Mouse (Mus musculus) midbrain, embryonic 14.5 days (tissue): ENCODE measurements around the gene Wnt10b. TPM values are rescaled to one million over a fixed set of nuclear protein-coding genes. Genes with fewer than 3 reads are reported as not detected.

Experiments used
- ATAC-seq: fragments of 200-750 bp; cut with Nextera tagmentation; 2 replicates; pipeline ENCODE4 v1.8.0; 2017; ENCODE audit warnings: moderate number of reproducible peaks, moderate library complexity; ENCODE audit not compliant: low FRiP score, low TSS enrichment
- DNase-seq: peaks from one replicate; pipeline ENCODE4 v3.0.0-alpha.2; 2015
- H3K27ac ChIP-seq: fragments of 300-500 bp; sonication (generic); replicated peaks from 2 replicates; pipeline ENCODE4 v1.5.1; 2014; ENCODE audit warnings: mild to moderate bottlenecking, low read depth, low read length, moderate library complexity
- H3K27me3 ChIP-seq: fragments of 300-500 bp; sonication (generic); 2 replicates; pipeline ENCODE4 v1.6.1; 2014; ENCODE audit warnings: low read length, control low read depth, mixed read lengths; ENCODE audit not compliant: control insufficient read depth, insufficient read depth
- H3K36me3 ChIP-seq: fragments of 300-500 bp; sonication (generic); 2 replicates; pipeline ENCODE4 v1.6.1; 2014; ENCODE audit warnings: low read length, control low read depth; ENCODE audit not compliant: control insufficient read depth, insufficient read depth
- H3K4me1 ChIP-seq: fragments of 300-500 bp; sonication (generic); 2 replicates; pipeline ENCODE4 v1.6.1; 2014; ENCODE audit warnings: mild to moderate bottlenecking, antibody characterized with exemption, low read length, control low read depth; ENCODE audit not compliant: control insufficient read depth, insufficient read depth
- H3K4me2 ChIP-seq: fragments of 300-500 bp; sonication (generic); 2 replicates; pipeline ENCODE4 v1.6.1; 2014; ENCODE audit warnings: mild to moderate bottlenecking, low read length, moderate library complexity
- H3K4me3 ChIP-seq: fragments of 300-500 bp; sonication (generic); replicated peaks from 2 replicates; pipeline ENCODE4 v1.5.1; 2014; ENCODE audit warnings: low read depth, low read length
- H3K9ac ChIP-seq: fragments of 300-500 bp; sonication (generic); replicated peaks from 2 replicates; pipeline ENCODE4 v1.6.1; 2014; ENCODE audit warnings: mild to moderate bottlenecking, low read length, moderate library complexity
- H3K9me3 ChIP-seq: fragments of 300-500 bp; sonication (generic); 2 replicates; pipeline ENCODE4 v1.6.1; 2016; ENCODE audit warnings: low read length, control low read depth, mixed read lengths; ENCODE audit not compliant: control insufficient read depth
- WGBS: fragments of 180-500 bp; shearing (Covaris S2); extraction: QIAGEN DNeasy Blood & Tissue Kit; methylation state at CpG from one replicate; pipeline ENCODE4 v1.1.7; 2014; 5-methylcytosine and 5-hydroxymethylcytosine counted together
- polyA plus RNA-seq: library from polyadenylated mRNA; unstranded; fragments of >200 nt; fragmentation: Nextera tagmentation; extraction: Ambion mirVana; gene quantifications from 2 replicates; pipeline ENCODE4 v1.2.1, GENCODE M21; 2014

Wnt10b gene
- polyA plus RNA-seq, 1 experiment from 2014 or later: not detected

GRCm38 (mm10) chr15:98780075-98780474 is 2.1 kb upstream of the Wnt10b start:
- DNase-seq (no peak), ATAC-seq (no peak)
- Histone ChIP-seq H3K9me3 (no peaks in the 10 kb centered on the region), H3K4me1 (peaks cover 15% of the 10 kb centered on the region), H3K36me3 (no peaks in the 10 kb centered on the region), H3K4me3 (no peak overlapping the region), H3K27ac (no peak overlapping the region), H3K9ac (no peak overlapping the region), H3K27me3 (peaks cover 74% of the 10 kb centered on the region), H3K4me2 (no peak overlapping the region)
- 10% methylated on average over 8 of the region's 8 CpGs for WGBS

GRCm38 (mm10) chr15:98778806-98779205 is 856 bp upstream of the Wnt10b start:
- DNase-seq: no peak
- ATAC-seq: no peak
- WGBS: 4% methylated on average over 10 of the region's 11 CpGs
- H3K9ac ChIP-seq: no peak overlapping the region
- H3K4me3 ChIP-seq: no peak overlapping the region
- no peak overlapping the region for H3K27ac ChIP-seq
- H3K9me3 ChIP-seq: no peaks in the 10 kb centered on the region
- no peaks in the 10 kb centered on the region for H3K36me3 ChIP-seq
- no peak overlapping the region for H3K4me2 ChIP-seq
- peaks cover 86% of the 10 kb centered on the region for H3K27me3 ChIP-seq
- H3K4me1 ChIP-seq: peaks cover 15% of the 10 kb centered on the region

GRCm38 (mm10) chr15:98778191-98778770 is 331 bp upstream of the Wnt10b start:
- Histone ChIP-seq H3K36me3 (no peaks in the 10 kb centered on the region), H3K9ac (no peak overlapping the region; the same call in 1 of the 2 replicates), H3K4me2 (peak overlapping the region; percentile 48), H3K9me3 (no peaks in the 10 kb centered on the region), H3K27me3 (peaks cover 91% of the 10 kb centered on the region), H3K4me3 (peak overlapping the region; percentile 27; the same call in 1 of the 2 replicates), H3K27ac (no peak overlapping the region), H3K4me1 (peaks cover 15% of the 10 kb centered on the region)
- under 1% methylated on average over 24 of the region's 25 CpGs for WGBS
- no peak for ATAC-seq
- DNase-seq: peak; percentile 21

GRCm38 (mm10) chr15:98777005-98777616 is 839 bp downstream of the Wnt10b start:
- ATAC-seq (no peak), DNase-seq (no peak)
- no peak overlapping the region for H3K9ac ChIP-seq
- under 1% methylated on average over 19 of the region's 19 CpGs for WGBS
- H3K27ac ChIP-seq: no peak overlapping the region
- H3K4me1 ChIP-seq: peaks cover 22% of the 10 kb centered on the region
- no peak overlapping the region for H3K4me3 ChIP-seq
- H3K36me3 ChIP-seq: no peaks in the 10 kb centered on the region
- no peaks in the 10 kb centered on the region for H3K9me3 ChIP-seq
- no peak overlapping the region for H3K4me2 ChIP-seq
- peaks cover 98% of the 10 kb centered on the region for H3K27me3 ChIP-seq

GRCm38 (mm10) chr15:98776280-98777004 is 1.5 kb downstream of the Wnt10b start:
- Histone ChIP-seq H3K4me2 (peak overlapping the region; percentile 45), H3K27ac (no peak overlapping the region), H3K9me3 (no peaks in the 10 kb centered on the region), H3K4me1 (peaks cover 22% of the 10 kb centered on the region), H3K9ac (peak overlapping the region; percentile 26; the same call in 1 of the 2 replicates), H3K27me3 (peaks cover 98% of the 10 kb centered on the region), H3K36me3 (no peaks in the 10 kb centered on the region), H3K4me3 (peak overlapping the region; percentile 30)
- peak; percentile 73 for DNase-seq
- under 1% methylated on average over 62 of the region's 62 CpGs for WGBS
- peak; percentile 40 for ATAC-seq

GRCm38 (mm10) chr15:98775533-98775932 is 2.4 kb downstream of the Wnt10b start:
- H3K9me3 ChIP-seq: no peaks in the 10 kb centered on the region
- WGBS: 2% methylated on average over 5 of the region's 5 CpGs
- no peak for DNase-seq
- no peak overlapping the region for H3K4me2 ChIP-seq
- peaks cover 98% of the 10 kb centered on the region for H3K27me3 ChIP-seq
- H3K36me3 ChIP-seq: no peaks in the 10 kb centered on the region
- no peak overlapping the region for H3K27ac ChIP-seq
- no peak overlapping the region for H3K9ac ChIP-seq
- ATAC-seq: no peak
- H3K4me1 ChIP-seq: peaks cover 22% of the 10 kb centered on the region
- H3K4me3 ChIP-seq: no peak overlapping the region

GRCm38 (mm10) chr15:98774096-98774495 is 3.9 kb downstream of the Wnt10b start:
- Histone ChIP-seq H3K9ac (no peak overlapping the region), H3K4me1 (peaks cover 22% of the 10 kb centered on the region), H3K27me3 (peaks cover 98% of the 10 kb centered on the region), H3K36me3 (no peaks in the 10 kb centered on the region), H3K9me3 (no peaks in the 10 kb centered on the region), H3K4me2 (no peak overlapping the region), H3K27ac (no peak overlapping the region), H3K4me3 (no peak overlapping the region)
- DNase-seq (no peak), ATAC-seq (no peak)
- 15% methylated on average over 15 of the region's 15 CpGs for WGBS

GRCm38 (mm10) chr15:98772511-98773211 is 5.3 kb downstream of the Wnt10b start:
- Histone ChIP-seq H3K27ac (no peak overlapping the region), H3K4me2 (peak overlapping the region; percentile 41), H3K9ac (peak overlapping the region; percentile 17; the same call in 1 of the 2 replicates), H3K4me3 (peak overlapping the region; percentile 24), H3K36me3 (no peaks in the 10 kb centered on the region), H3K9me3 (no peaks in the 10 kb centered on the region), H3K27me3 (peaks cover 85% of the 10 kb centered on the region), H3K4me1 (peaks cover 20% of the 10 kb centered on the region)
- ATAC-seq: no peak
- WGBS: 4% methylated on average over 36 of the region's 36 CpGs
- DNase-seq: peak; percentile 44
